8 mouse cellular contexts compared by ENCODE assay signal in genomic region chr10:123196835-123197559, GRCm38 (mm10). TPM values are rescaled to one million over a fixed set of nuclear protein-coding genes. Genes with fewer than 3 reads are reported as not detected.
A peak's percentile ranks its signal among the peaks of the same experiment; 100 is the strongest.
DNase-seq lines count a peak whose midpoint lies in the region; ATAC-seq and TF ChIP-seq lines count a peak whose summit lies in the region.

Usp15 (minus strand) TSS chr10:123196995.

- TF ChIP-seq EP300 in liver, embryonic 14.5 days (IDR thresholded peaks at IDR 0.05; ENCODE audit: low read depth), result no peak
- TF ChIP-seq EP300 in stomach, postnatal 0 days (optimal IDR thresholded peaks at IDR 0.05), result no peak

- no peaks in the 10 kb centered on the region for H3K36me3 ChIP-seq in heart, embryonic 15.5 days
- no peaks in the 10 kb centered on the region for H3K36me3 ChIP-seq in liver, embryonic 14.5 days (replicated peaks; ENCODE audit: control insufficient read depth, insufficient read depth, low read depth)
- no peaks in the 10 kb centered on the region for H3K36me3 ChIP-seq in neural tube, embryonic 11.5 days (ENCODE audit: control insufficient read depth, insufficient read depth, low read length)
- no peaks in the 10 kb centered on the region for H3K36me3 ChIP-seq in stomach, postnatal 0 days (ENCODE audit: control insufficient read depth, insufficient read depth, low read length)

- H3K9ac ChIP-seq in heart, embryonic 15.5 days, result peak within 1 kb of the TSS; percentile 96
- H3K9ac ChIP-seq in liver, embryonic 14.5 days (replicated peaks), result peak within 1 kb of the TSS; percentile 99
- H3K9ac ChIP-seq in neural tube, embryonic 11.5 days (ENCODE audit: low read length), result peak within 1 kb of the TSS; percentile 70
- peak within 1 kb of the TSS; percentile 62 for H3K9ac ChIP-seq in stomach, postnatal 0 days (ENCODE audit: low read length)

- H3K4me3 ChIP-seq in brown adipose tissue, adult 24 weeks (ENCODE audit: insufficient read depth, low read depth, low read length), result peak within 1 kb of the TSS; percentile 100
- H3K4me3 ChIP-seq in heart, embryonic 15.5 days, result peak within 1 kb of the TSS; percentile 97
- H3K4me3 ChIP-seq in liver, embryonic 14.5 days (ENCODE audit: insufficient read depth in 1 of 2, low read depth in 2 of 2, low read length in 2 of 2), result peak within 1 kb of the TSS; percentile 92 to 96
- H3K4me3 ChIP-seq in neural tube, embryonic 11.5 days (ENCODE audit: low read depth, low read length), result peak within 1 kb of the TSS; percentile 77
- peak within 1 kb of the TSS; percentile 65 for H3K4me3 ChIP-seq in stomach, postnatal 0 days (ENCODE audit: low read depth, low read length)

- H3K4me1 ChIP-seq in brown adipose tissue, adult 24 weeks (ENCODE audit: control insufficient read depth, insufficient read depth, insufficient read length, low read length), result peaks cover 6% of the 10 kb centered on the region
- peaks cover 16% of the 10 kb centered on the region for H3K4me1 ChIP-seq in heart, embryonic 15.5 days (replicated peaks)
- peaks cover 29 to 38% of the 10 kb centered on the region in 2 experiments for H3K4me1 ChIP-seq in liver, embryonic 14.5 days (replicated peaks; ENCODE audit: control insufficient read depth in 2 of 2, insufficient read depth in 2 of 2, low read length in 1 of 2)
- H3K4me1 ChIP-seq in neural tube, embryonic 11.5 days (ENCODE audit: control insufficient read depth, insufficient read depth, low read length), result peaks cover 6% of the 10 kb centered on the region; the same call in 1 of the 2 replicates
- no peaks in the 10 kb centered on the region for H3K4me1 ChIP-seq in stomach, postnatal 0 days (replicated peaks; ENCODE audit: control insufficient read depth, insufficient read depth)

- H3K4me2 ChIP-seq in heart, embryonic 15.5 days, result peak within 1 kb of the TSS; percentile 73
- H3K4me2 ChIP-seq in liver, embryonic 14.5 days (ENCODE audit: low read depth), result peak within 1 kb of the TSS; percentile 88
- peak within 1 kb of the TSS; percentile 76 for H3K4me2 ChIP-seq in neural tube, embryonic 11.5 days (ENCODE audit: low read depth)
- peak within 1 kb of the TSS; percentile 65 for H3K4me2 ChIP-seq in stomach, postnatal 0 days (replicated peaks; ENCODE audit: low read depth)

- under 1% methylated on average over 66 of the region's 66 CpGs for WGBS in heart, embryonic 15.5 days
- under 1% methylated on average over 65 of the region's 66 CpGs for WGBS in liver, embryonic 14.5 days (ENCODE audit: insufficient replicate concordance)
- 0% methylated on average over 50 of the region's 66 CpGs for WGBS in neural tube, embryonic 11.5 days
- WGBS in stomach, postnatal 0 days, result under 1% methylated on average over 38 of the region's 66 CpGs

- H3K9me3 ChIP-seq in heart, embryonic 15.5 days (replicated peaks), result no peaks in the 10 kb centered on the region
- no peaks in the 10 kb centered on the region for H3K9me3 ChIP-seq in liver, embryonic 14.5 days (ENCODE audit: control insufficient read depth, low read length)
- no peaks in the 10 kb centered on the region for H3K9me3 ChIP-seq in neural tube, embryonic 11.5 days (ENCODE audit: control insufficient read depth, low read length)
- no peaks in the 10 kb centered on the region for H3K9me3 ChIP-seq in stomach, postnatal 0 days (ENCODE audit: control insufficient read depth, low read length)

- TF ChIP-seq CTCF in liver, embryonic 14.5 days (IDR thresholded peaks at IDR 0.05; ENCODE audit: low read depth), result no peak; the same call in 1 of the 2 replicates
- TF ChIP-seq CTCF in stomach, postnatal 0 days (IDR thresholded peaks at IDR 0.05; ENCODE audit: low read depth), result peak; percentile 24; the same call in 1 of the 2 replicates

- DNase-seq in CD4-positive, CD25-positive, alpha-beta regulatory T cell, adult 2 months (ENCODE audit: low read depth, low spot score), result peak; percentile 96
- DNase-seq in fibroblast of lung, adult 2 months (ENCODE audit: low read depth), result peak; percentile 56
- peak; percentile 96 for DNase-seq in kidney, postnatal 25 days
- DNase-seq in liver, embryonic 14.5 days (ENCODE audit: low read depth in 3 of 3, low spot score in 3 of 3), result peak; percentile 77 to 82 (median 77)
- DNase-seq in neural tube, embryonic 11.5 days (ENCODE audit: low spot score), result peak; percentile 95
- peak; percentile 95 for DNase-seq in stomach, postnatal 0 days (ENCODE audit: low spot score)

- ATAC-seq in heart, embryonic 15.5 days (replicated peaks; ENCODE audit: insufficient number of reproducible peaks, insufficient read depth, low FRiP score, low read depth), result peak; percentile 92
- peak; percentile 89 for ATAC-seq in liver, embryonic 14.5 days (ENCODE audit: insufficient read depth)
- peak; percentile 93 for ATAC-seq in neural tube, embryonic 11.5 days (ENCODE audit: insufficient read depth, low FRiP score, low TSS enrichment)
- ATAC-seq in stomach, postnatal 0 days (ENCODE audit: low FRiP score, low TSS enrichment), result peak; percentile 95

- H3K27me3 ChIP-seq in heart, embryonic 15.5 days, result no peaks in the 10 kb centered on the region
- H3K27me3 ChIP-seq in liver, embryonic 14.5 days (ENCODE audit: control insufficient read depth, insufficient read depth, low read length), result no peaks in the 10 kb centered on the region
- no peaks in the 10 kb centered on the region for H3K27me3 ChIP-seq in neural tube, embryonic 11.5 days (ENCODE audit: control insufficient read depth, insufficient read depth, low read length)
- H3K27me3 ChIP-seq in stomach, postnatal 0 days (ENCODE audit: control insufficient read depth, insufficient read depth, low read length), result no peaks in the 10 kb centered on the region

- peak within 1 kb of the TSS; percentile 96 for H3K27ac ChIP-seq in brown adipose tissue, adult 24 weeks (replicated peaks; ENCODE audit: low read depth, low read length)
- peak within 1 kb of the TSS; percentile 93 for H3K27ac ChIP-seq in heart, embryonic 15.5 days
- peak within 1 kb of the TSS; percentile 93 for H3K27ac ChIP-seq in liver, embryonic 14.5 days
- peak within 1 kb of the TSS; percentile 77 for H3K27ac ChIP-seq in neural tube, embryonic 11.5 days (ENCODE audit: low read depth, low read length)
- H3K27ac ChIP-seq in stomach, postnatal 0 days (replicated peaks), result peak within 1 kb of the TSS; percentile 89

RNA-seq across cellular contexts. Expression of gene Usp15, which starts in this region (rescaled TPM):
- 69.3 and 86.6 TPM in 2 replicates for polyA plus RNA-seq in brown adipose tissue, adult 24 weeks (2012; ENCODE audit: insufficient read depth, insufficient read length, missing spikeins)
- polyA plus RNA-seq in heart, embryonic 15.5 days (2015; fragmentation: Nextera tagmentation; extraction: Ambion mirVana), result 53.5 and 55.6 TPM in 2 replicates
- polyA plus RNA-seq in liver, embryonic 14.5 days (2012; rRNA removed), result 24.9 and 44.2 TPM in 2 replicates
- polyA plus RNA-seq in liver, embryonic 14.5 days (2014; fragmentation: Nextera tagmentation; extraction: Ambion mirVana), result 94.2 and 104 TPM in 2 replicates
- 75.9 and 79.7 TPM in 2 replicates for polyA plus RNA-seq in neural tube, embryonic 11.5 days (2014; fragmentation: Nextera tagmentation; extraction: Ambion mirVana)
- polyA plus RNA-seq in stomach, postnatal 0 days (2015; fragmentation: Nextera tagmentation; extraction: Ambion mirVana), result 55.7 and 55.9 TPM in 2 replicates

Comparison
In these comparisons a context has a peak if more than half of its experiments do, and no peak if none do; other contexts are left out.
1. Peak in every context shown above with its lines: DNase-seq, ATAC-seq, H3K4me3 ChIP-seq and H3K27ac ChIP-seq.